Mouse (Mus musculus) lung, postnatal 0 days (tissue): ENCODE results near the gene Castor1.

Experiments
- CTCF ChIP-seq: IDR thresholded peaks from 2 replicates; pipeline ENCODE4 v1.5.1; 2016; ENCODE audit warnings: antibody characterized with exemption, mild to moderate bottlenecking
- EP300 ChIP-seq: IDR thresholded peaks from 2 replicates; pipeline ENCODE4 v1.6.1; 2016; ENCODE audit warnings: antibody characterized with exemption, mild to moderate bottlenecking, control low read depth

DNA sequence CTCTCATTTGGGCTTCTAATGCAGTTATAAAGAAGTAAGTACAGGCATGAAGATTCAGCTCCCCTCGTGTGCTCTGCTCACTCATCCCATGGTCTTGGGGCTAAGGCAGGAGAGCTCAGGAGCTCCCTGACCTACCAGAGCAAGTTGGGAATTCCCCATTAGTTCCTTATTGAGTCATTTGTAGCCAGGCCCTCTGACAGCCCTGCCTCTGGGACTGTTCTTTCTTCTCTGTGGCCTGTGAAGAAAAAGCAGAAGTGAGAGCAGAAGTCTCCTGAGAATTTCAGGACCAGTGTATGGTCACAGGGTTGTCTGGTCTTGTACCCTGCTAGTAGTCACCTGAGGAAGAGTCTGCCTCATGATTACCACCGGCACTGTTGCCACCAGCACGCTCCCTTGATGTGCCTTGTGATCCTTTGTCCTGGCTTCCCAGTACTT lies 22.4 kb upstream of the Castor1 start:
- no peak for TF ChIP-seq CTCF
- no peak for TF ChIP-seq EP300
